Mouse (Mus musculus): ENCODE measurements around the gene Ly6g6e. TPM values are rescaled to one million over a fixed set of nuclear protein-coding genes. Genes with fewer than 3 reads are reported as not detected.

The Ly6g6e gene
- polyA plus RNA-seq, 1 experiment from 2014 or later = not detected

GRCm38 (mm10) chr17:35096597-35096996 lies 19.9 kb downstream of the Ly6g6e start:
- no peak overlapping the region for H3K27ac ChIP-seq
- H3K36me3 ChIP-seq (ENCODE audit: inconsistent target) = peaks cover 78% of the 10 kb centered on the region

GRCm38 (mm10) chr17:35097164-35097655 lies 20.5 kb downstream of the Ly6g6e start:
- Histone ChIP-seq H3K36me3 (ENCODE audit: inconsistent target) (peaks cover 80% of the 10 kb centered on the region), H3K79me2 (ENCODE audit: inconsistent target) (no peaks in the 10 kb centered on the region), H3K4me3 (ENCODE audit: inconsistent target) (no peak overlapping the region), H3K27ac (no peak overlapping the region)
- WGBS (ENCODE audit: missing documents) = 95% methylated on average over 12 of the region's 12 CpGs

More at GRCm38 (mm10) chr17:35096597-35096996, 19.9 kb downstream of the Ly6g6e start:
- Histone ChIP-seq H3K79me2 (ENCODE audit: inconsistent target) (no peaks in the 10 kb centered on the region), H3K4me3 (ENCODE audit: inconsistent target) (no peak overlapping the region)
- WGBS (ENCODE audit: missing documents) = 96% methylated on average over 12 of the region's 12 CpGs

- Histone ChIP-seq H3K79me2 (ENCODE audit: inconsistent target) (no peaks in the 10 kb centered on the region), H3K4me3 (ENCODE audit: inconsistent target) (no peak overlapping the region), H3K27ac (no peak overlapping the region), H3K36me3 (ENCODE audit: inconsistent target) (peaks cover 72% of the 10 kb centered on the region)
- 93% methylated on average over 10 of the region's 10 CpGs for WGBS (ENCODE audit: missing documents)
These were observed 23.6 kb downstream of the Ly6g6e start for GRCm38 (mm10) chr17:35100196-35100765.

GRCm38 (mm10) chr17:35101161-35101560 lies 24.5 kb downstream of the Ly6g6e start:
- H3K79me2 ChIP-seq (ENCODE audit: inconsistent target) = no peaks in the 10 kb centered on the region
- H3K36me3 ChIP-seq (ENCODE audit: inconsistent target) = peaks cover 69% of the 10 kb centered on the region
- H3K27ac ChIP-seq = no peak overlapping the region
- WGBS (ENCODE audit: missing documents) = 93% methylated on average over 10 of the region's 11 CpGs
- no peak overlapping the region for H3K4me3 ChIP-seq (ENCODE audit: inconsistent target)

GRCm38 (mm10) chr17:35102299-35102698 lies 25.6 kb downstream of the Ly6g6e start:
- H3K27ac ChIP-seq = no peak overlapping the region
- 90% methylated on average over 8 of the region's 8 CpGs for WGBS (ENCODE audit: missing documents)
- H3K36me3 ChIP-seq (ENCODE audit: inconsistent target) = peaks cover 57% of the 10 kb centered on the region
- H3K4me3 ChIP-seq (ENCODE audit: inconsistent target) = no peak overlapping the region
- H3K79me2 ChIP-seq (ENCODE audit: inconsistent target) = no peaks in the 10 kb centered on the region

- WGBS (ENCODE audit: missing documents) = 65% methylated on average over 6 of the region's 6 CpGs
- Histone ChIP-seq H3K4me3 (ENCODE audit: inconsistent target) (no peak overlapping the region), H3K79me2 (ENCODE audit: inconsistent target) (no peaks in the 10 kb centered on the region), H3K27ac (no peak overlapping the region), H3K36me3 (ENCODE audit: inconsistent target) (peaks cover 48% of the 10 kb centered on the region)
These were observed 26.6 kb downstream of the Ly6g6e start for GRCm38 (mm10) chr17:35103221-35103690.

- H3K4me3 ChIP-seq (ENCODE audit: inconsistent target) = no peak overlapping the region
- 100% methylated on average over 7 of the region's 7 CpGs for WGBS (ENCODE audit: missing documents)
- peaks cover 41% of the 10 kb centered on the region for H3K36me3 ChIP-seq (ENCODE audit: inconsistent target)
- no peak overlapping the region for H3K27ac ChIP-seq
- no peaks in the 10 kb centered on the region for H3K79me2 ChIP-seq (ENCODE audit: inconsistent target)
These were observed 27.4 kb downstream of the Ly6g6e start for GRCm38 (mm10) chr17:35104079-35104478.

- no peaks in the 10 kb centered on the region for H3K79me2 ChIP-seq (ENCODE audit: inconsistent target)
- H3K27ac ChIP-seq = no peak overlapping the region
- H3K4me3 ChIP-seq (ENCODE audit: inconsistent target) = no peak overlapping the region
- peaks cover 34% of the 10 kb centered on the region for H3K36me3 ChIP-seq (ENCODE audit: inconsistent target)
- 89% methylated on average over 5 of the region's 6 CpGs for WGBS (ENCODE audit: missing documents)
These were observed 28.1 kb downstream of the Ly6g6e start for GRCm38 (mm10) chr17:35104754-35105153.

GRCm38 (mm10) chr17:35105740-35106389 lies 29.2 kb downstream of the Ly6g6e start:
- H3K27ac ChIP-seq = no peak overlapping the region
- peaks cover 26% of the 10 kb centered on the region for H3K36me3 ChIP-seq (ENCODE audit: inconsistent target)
- H3K79me2 ChIP-seq (ENCODE audit: inconsistent target) = no peaks in the 10 kb centered on the region
- WGBS (ENCODE audit: missing documents) = 39% methylated on average over 13 of the region's 13 CpGs
- H3K4me3 ChIP-seq (ENCODE audit: inconsistent target) = no peak overlapping the region

- Histone ChIP-seq H3K27ac (no peak overlapping the region), H3K4me3 (ENCODE audit: inconsistent target) (no peak overlapping the region), H3K36me3 (ENCODE audit: inconsistent target) (peaks cover 19% of the 10 kb centered on the region), H3K79me2 (ENCODE audit: inconsistent target) (no peaks in the 10 kb centered on the region)
- 96% methylated on average over 3 of the region's 3 CpGs for WGBS (ENCODE audit: missing documents)
These were observed 29.8 kb downstream of the Ly6g6e start for GRCm38 (mm10) chr17:35106522-35106921.

GRCm38 (mm10) chr17:35108097-35108496 lies 31.4 kb downstream of the Ly6g6e start, which contains the start of gene Ly6g5c:
TSS of gene Ly6g5c (plus strand) at chr17:35108279.
- 90% methylated on average over 6 of the region's 6 CpGs for WGBS (ENCODE audit: missing documents)
- H3K27ac ChIP-seq = no peak within 1 kb of the TSS

GRCm38 (mm10) chr17:35111774-35112173 lies 35.1 kb downstream of the Ly6g6e start:
- 80% methylated on average over 9 of the region's 9 CpGs for WGBS (ENCODE audit: missing documents)
- Histone ChIP-seq H3K4me3 (ENCODE audit: inconsistent target) (no peak overlapping the region), H3K27ac (no peak overlapping the region), H3K79me2 (ENCODE audit: inconsistent target) (no peaks in the 10 kb centered on the region), H3K36me3 (ENCODE audit: inconsistent target) (peaks cover 20% of the 10 kb centered on the region; the same call in 1 of the 2 replicates)

More at GRCm38 (mm10) chr17:35108097-35108496, 31.4 kb downstream of the Ly6g6e start, which contains the start of gene Ly6g5c:
- Histone ChIP-seq H3K4me3 (ENCODE audit: inconsistent target) (no peak within 1 kb of the TSS), H3K79me2 (ENCODE audit: inconsistent target) (no peaks in the 10 kb centered on the region), H3K36me3 (ENCODE audit: inconsistent target) (peaks cover 3% of the 10 kb centered on the region; the same call in 1 of the 2 replicates)

- H3K27ac ChIP-seq = no peak within 1 kb of the TSS
- no peak within 1 kb of the TSS for H3K4me3 ChIP-seq (ENCODE audit: inconsistent target)
- 78% methylated on average over 4 of the region's 8 CpGs for WGBS (ENCODE audit: missing documents)
- H3K36me3 ChIP-seq (ENCODE audit: inconsistent target) = peaks cover 36% of the 10 kb centered on the region
- H3K79me2 ChIP-seq (ENCODE audit: inconsistent target) = peaks cover 16% of the 10 kb centered on the region
These were observed 38.6 kb downstream of the Ly6g6e start, which contains the start of gene Ly6g5b for GRCm38 (mm10) chr17:35115046-35116019. TSS of gene Ly6g5b (minus strand) at chr17:35115428.

GRCm38 (mm10) chr17:35120745-35121142 lies 44.0 kb downstream of the Ly6g6e start:
- Histone ChIP-seq H3K4me3 (ENCODE audit: inconsistent target) (peak overlapping the region; percentile 89), H3K27ac (peak overlapping the region; percentile 35), H3K36me3 (ENCODE audit: inconsistent target) (peaks cover 36% of the 10 kb centered on the region), H3K79me2 (ENCODE audit: inconsistent target) (peaks cover 54% of the 10 kb centered on the region)
- 1% methylated on average over 32 of the region's 33 CpGs for WGBS (ENCODE audit: missing documents)
